Mouse (Mus musculus): ENCODE results near the gene Rps19.
"Not testable (repeated sequence)": the region's sequence is repeated elsewhere in the genome, so short reads cannot be mapped to it uniquely, and the experiment has no call there.

DNA sequence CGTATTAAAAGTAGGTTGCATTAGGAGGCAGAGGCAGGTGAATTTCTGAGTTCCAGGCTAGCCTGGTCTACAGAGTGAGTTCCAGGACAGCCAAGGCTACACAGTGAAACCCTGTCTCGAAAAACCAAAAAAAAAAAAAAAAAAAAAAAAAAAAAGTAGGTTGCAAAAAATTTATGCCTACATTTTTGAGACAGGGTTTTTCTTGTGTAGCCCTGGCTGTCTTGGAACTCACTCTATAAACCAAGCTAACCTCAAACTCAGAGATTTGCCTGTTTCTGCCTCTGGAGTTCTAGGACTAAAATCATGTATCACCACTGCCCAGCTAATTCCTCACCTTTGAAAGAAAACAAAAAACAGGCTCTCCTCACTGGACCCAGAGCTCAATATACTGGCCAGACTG is 11.6 kb downstream of the Rps19 start:
- not testable (repeated sequence) for TF ChIP-seq EP300 (IDR thresholded peaks at IDR 0.05; ENCODE audit: low read length); POLR2AphosphoS2 (IDR thresholded peaks at IDR 0.05; ENCODE audit: low read depth, low read length); POLR2A (IDR thresholded peaks at IDR 0.05; ENCODE audit: low read depth, low read length); TCF12 (IDR thresholded peaks at IDR 0.05; ENCODE audit: low read depth, low read length)
